Mouse (Mus musculus) embryonic facial prominence, embryonic 15.5 days (tissue): ENCODE measurements around the gene Map1s. TPM values are rescaled to one million over a fixed set of nuclear protein-coding genes. Genes with fewer than 3 reads are reported as not detected.

Source experiments
- ATAC-seq: fragments of 200-750 bp; cut with Nextera tagmentation; 2 replicates; pipeline ENCODE4 v1.8.0; 2017; ENCODE audit warnings: low read depth, moderate TSS enrichment; ENCODE audit not compliant: insufficient number of reproducible peaks, low FRiP score, low TSS enrichment
- H3K27ac ChIP-seq: fragments of 300-500 bp; sonication (generic); replicated peaks from 2 replicates; pipeline ENCODE4 v1.5.1; 2015; ENCODE audit warnings: mild to moderate bottlenecking, inconsistent platforms
- H3K27me3 ChIP-seq: fragments of 300-500 bp; sonication (generic); 2 replicates; pipeline ENCODE4 v1.6.1; 2015; ENCODE audit warnings: inconsistent platforms
- H3K36me3 ChIP-seq: fragments of 300-500 bp; sonication (generic); 2 replicates; pipeline ENCODE4 v1.6.1; 2015; ENCODE audit warnings: mild to moderate bottlenecking, inconsistent platforms
- H3K4me1 ChIP-seq: fragments of 300-500 bp; sonication (generic); 2 replicates; pipeline ENCODE4 v1.6.1; 2015; ENCODE audit warnings: inconsistent platforms
- H3K4me2 ChIP-seq: fragments of 300-500 bp; sonication (generic); replicated peaks from 2 replicates; pipeline ENCODE4 v1.6.1; 2015; ENCODE audit warnings: mild to moderate bottlenecking, inconsistent platforms
- H3K4me3 ChIP-seq: fragments of 300-500 bp; sonication (generic); replicated peaks from 2 replicates; pipeline ENCODE4 v1.5.1; 2015; ENCODE audit warnings: mild to moderate bottlenecking, inconsistent platforms
- H3K9ac ChIP-seq: fragments of 300-500 bp; sonication (generic); 2 replicates; pipeline ENCODE4 v1.6.1; 2015; ENCODE audit warnings: inconsistent platforms
- H3K9me3 ChIP-seq: fragments of 300-500 bp; sonication (generic); replicated peaks from 2 replicates; pipeline ENCODE4 v1.6.1; 2016; ENCODE audit warnings: inconsistent platforms
- WGBS: fragments of 180-500 bp; shearing (Covaris S2); methylation state at CpG from one replicate; pipeline ENCODE4 v1.1.7; 2015; 5-methylcytosine and 5-hydroxymethylcytosine counted together
- polyA plus RNA-seq: library from polyadenylated mRNA; unstranded; fragments of >200 nt; fragmentation: Nextera tagmentation; extraction: Ambion mirVana; gene quantifications from 2 replicates; pipeline ENCODE4 v1.2.1, GENCODE M21; 2015

The Map1s gene
- 50.1 and 50.2 TPM in 2 replicates for polyA plus RNA-seq

DNA sequence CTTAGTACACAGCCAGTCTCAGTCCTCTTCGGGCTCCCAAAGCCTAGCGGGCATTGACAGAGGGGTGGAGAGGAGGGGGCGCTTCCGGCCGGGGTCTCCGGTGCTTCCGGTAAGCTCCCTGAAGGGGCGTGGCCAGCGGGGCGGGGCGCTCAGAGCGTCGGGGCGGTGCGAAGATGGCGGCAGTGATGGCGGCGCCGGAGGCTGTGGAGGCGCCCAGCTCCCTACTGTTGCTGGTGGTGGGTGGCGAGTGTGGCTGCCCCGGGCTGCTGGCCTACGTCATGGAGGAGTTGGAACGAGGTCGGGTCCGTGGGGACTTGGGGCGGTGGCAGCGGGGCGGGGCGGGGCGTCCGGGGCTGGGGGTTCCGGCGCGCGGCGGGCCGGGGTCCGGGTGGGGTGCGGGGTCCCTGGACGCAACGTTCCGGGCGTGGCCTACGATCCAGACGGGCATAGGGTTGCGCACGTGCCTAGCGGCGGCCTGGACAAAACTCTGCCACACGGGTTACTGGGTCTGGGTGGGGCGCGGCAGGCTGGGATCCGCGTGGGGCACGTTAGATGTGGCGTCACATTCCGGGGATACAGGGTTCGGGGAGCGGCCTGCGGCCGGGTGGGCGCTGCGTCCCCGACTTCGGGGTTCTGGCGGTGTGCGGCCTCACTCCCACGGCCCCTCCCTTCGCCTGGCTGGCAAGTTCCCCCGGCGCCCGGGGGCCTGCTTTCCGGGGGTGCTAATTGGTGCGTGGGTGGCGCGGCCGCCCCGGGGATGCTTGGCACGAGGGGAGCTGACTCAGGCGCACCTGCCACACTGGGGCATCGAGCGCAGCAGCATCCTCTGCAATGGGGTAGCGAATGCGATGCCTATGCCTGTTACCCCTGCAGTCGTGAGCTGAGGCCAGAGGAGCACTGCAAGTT, at the start of gene Map1s:
Gene Map1s (plus strand): TSS at position 102 of the 906 bp plus-strand sequence.
- under 1% methylated on average over 85 of the region's 86 CpGs for WGBS
- Histone ChIP-seq H3K9ac (peak within 1 kb of the TSS; percentile 83), H3K27ac (peak within 1 kb of the TSS; percentile 94), H3K4me1 (peaks cover 14% of the 10 kb centered on the region), H3K4me3 (peak within 1 kb of the TSS; percentile 80), H3K27me3 (0 out of 2 replicates have a peak, but pooled peaks cover 3% of the 10 kb centered on the region), H3K36me3 (peaks cover 5% of the 10 kb centered on the region), H3K9me3 (no peaks in the 10 kb centered on the region), H3K4me2 (peak within 1 kb of the TSS; percentile 85)
- ATAC-seq, result peak; percentile 90

DNA sequence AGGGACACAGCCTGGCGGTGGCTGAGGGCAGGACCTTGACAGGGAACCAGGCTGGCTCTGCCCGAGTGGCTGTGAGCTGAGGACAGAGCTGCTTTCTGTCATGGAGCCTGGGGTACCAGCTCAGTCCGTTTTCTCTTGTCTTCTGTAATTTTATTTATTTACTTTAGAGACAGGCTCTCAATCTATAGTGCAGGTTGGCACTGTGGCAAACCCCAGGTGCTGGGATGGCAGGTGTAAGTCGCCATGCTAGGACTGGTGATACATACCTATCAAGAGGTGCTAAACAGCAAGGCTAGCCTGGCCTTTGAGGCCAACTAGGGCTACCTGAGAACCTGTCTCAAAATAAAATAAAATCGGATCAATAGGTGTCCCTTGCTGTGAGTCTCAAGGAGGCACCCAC, 49.7 kb upstream of the Map1s start:
- Histone ChIP-seq H3K4me2 (no peak overlapping the region), H3K4me3 (0 out of 2 replicates have a peak overlapping the region, but pooled peaks have one; percentile 57), H3K4me1 (peaks cover 18% of the 10 kb centered on the region), H3K27ac (no peak overlapping the region), H3K9ac (no peak overlapping the region), H3K36me3 (no peaks in the 10 kb centered on the region), H3K9me3 (no peaks in the 10 kb centered on the region), H3K27me3 (no peaks in the 10 kb centered on the region)
- WGBS, result 62% methylated on average over 5 of the region's 5 CpGs
- ATAC-seq, result no peak

DNA sequence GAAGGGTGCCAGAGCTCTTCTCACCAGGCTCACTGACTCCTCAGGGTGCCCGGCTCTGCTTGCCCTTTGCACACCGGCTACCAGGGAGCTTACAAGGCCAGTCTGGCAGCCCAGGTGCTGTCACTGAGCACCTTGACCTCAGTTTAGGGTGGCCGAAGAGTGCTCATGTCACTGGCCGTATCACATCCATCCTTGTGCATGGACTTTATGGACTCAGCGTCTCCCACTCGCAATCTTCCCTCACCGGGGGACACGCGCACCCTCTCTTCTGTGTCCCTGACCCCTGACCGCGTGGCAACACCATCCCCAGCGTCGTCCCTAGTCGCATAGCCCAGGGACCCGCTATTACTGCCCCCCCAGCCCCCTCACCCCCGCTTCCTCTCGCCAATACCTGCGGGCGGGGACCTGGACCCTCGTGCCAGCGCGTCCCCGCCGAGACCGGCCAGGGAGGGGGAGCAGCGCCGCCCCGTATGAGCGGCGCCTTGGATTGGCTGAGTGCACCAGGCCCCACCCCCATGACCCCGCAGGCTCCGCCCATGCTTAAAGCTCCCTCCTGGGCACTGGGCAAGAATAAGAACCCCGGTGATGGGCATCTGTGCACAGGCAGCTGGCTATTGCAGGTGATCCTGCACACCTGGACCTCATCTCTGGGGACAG, 49.1 kb upstream of the Map1s start:
- Histone ChIP-seq H3K9me3 (no peaks in the 10 kb centered on the region), H3K4me2 (peak overlapping the region; percentile 91), H3K4me3 (peak overlapping the region; percentile 57), H3K9ac (peak overlapping the region; percentile 44; the same call in 1 of the 2 replicates), H3K4me1 (peaks cover 18% of the 10 kb centered on the region), H3K27ac (no peak overlapping the region), H3K36me3 (no peaks in the 10 kb centered on the region), H3K27me3 (0 out of 2 replicates have a peak, but pooled peaks cover 3% of the 10 kb centered on the region)
- 8% methylated on average over 33 of the region's 33 CpGs for WGBS
- ATAC-seq, result no peak

DNA sequence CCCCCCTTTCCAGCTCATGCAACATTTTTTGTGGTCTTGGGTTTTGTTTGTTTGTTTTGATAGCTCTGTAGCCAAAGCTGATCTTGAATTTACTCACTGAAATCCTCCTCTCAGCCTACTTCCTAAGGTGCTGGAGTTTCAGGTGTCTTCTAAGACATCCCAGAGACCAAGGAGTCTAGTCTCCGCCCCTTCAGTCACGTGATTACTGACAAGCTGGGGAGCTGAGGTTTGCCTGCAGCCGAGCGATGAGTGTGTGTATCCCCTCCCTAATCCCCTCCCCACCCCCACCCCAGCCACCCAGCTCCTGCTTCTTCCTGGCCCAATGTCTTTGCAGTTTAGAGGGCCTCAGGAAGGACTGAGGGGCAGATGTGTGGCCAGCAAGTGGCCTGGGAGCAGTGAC, 48.2 kb upstream of the Map1s start:
- H3K36me3 ChIP-seq, result no peaks in the 10 kb centered on the region
- peaks cover 11% of the 10 kb centered on the region for H3K27me3 ChIP-seq
- no peak for ATAC-seq
- 17% methylated on average over 4 of the region's 4 CpGs for WGBS
- no peak overlapping the region for H3K27ac ChIP-seq
- peaks cover 20% of the 10 kb centered on the region for H3K4me1 ChIP-seq
- 0 out of 2 replicates have a peak overlapping the region, but pooled peaks have one; percentile 57 for H3K4me3 ChIP-seq
- H3K9me3 ChIP-seq, result no peaks in the 10 kb centered on the region
- H3K4me2 ChIP-seq, result peak overlapping the region; percentile 91; the same call in 1 of the 2 replicates
- H3K9ac ChIP-seq, result no peak overlapping the region

DNA sequence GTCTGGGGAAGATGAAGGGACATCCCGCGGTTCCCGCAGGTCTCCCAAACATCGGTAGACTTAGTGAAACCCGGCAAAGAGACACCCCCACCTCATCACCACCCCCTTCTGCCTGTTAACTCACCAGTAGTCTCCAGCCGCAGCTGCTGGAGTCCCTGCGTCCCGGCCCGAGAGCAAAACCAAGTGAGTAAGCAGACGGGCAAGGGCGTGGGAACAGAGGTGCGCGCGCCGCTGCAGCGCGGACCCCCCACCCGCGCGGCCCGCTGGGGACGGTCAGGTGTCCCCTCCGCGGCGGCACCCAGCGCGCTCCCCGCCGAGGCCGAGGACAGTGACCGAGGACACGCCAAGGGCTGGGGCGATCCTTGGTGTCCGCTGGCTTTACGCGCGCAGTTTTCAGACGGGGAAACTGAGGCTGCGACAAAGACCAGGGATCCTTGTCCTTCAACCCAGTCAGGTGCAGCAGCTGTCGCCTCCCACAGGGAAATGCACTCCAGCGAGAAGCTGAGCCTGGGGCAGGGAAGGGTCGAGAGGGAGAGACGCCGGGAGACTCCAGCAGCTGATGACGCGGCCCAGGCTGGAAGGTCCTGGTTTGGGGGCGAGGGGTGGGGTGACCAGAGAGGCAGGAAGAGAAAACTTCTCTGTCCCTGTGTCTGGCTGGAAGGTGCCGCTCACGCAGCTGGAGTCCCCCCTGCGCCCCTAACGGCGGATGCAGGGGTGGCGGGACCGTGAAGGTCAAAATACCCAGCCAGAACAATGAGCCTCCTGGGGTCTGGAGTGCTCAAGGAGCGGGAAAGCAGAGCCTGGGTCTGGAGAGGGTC, 42.7 kb upstream of the Map1s start, which contains the start of gene Kcnn1:
Gene Kcnn1 (minus strand): TSS at position 435 of the 818 bp plus-strand sequence.
- H3K27me3 ChIP-seq, result peaks cover 22% of the 10 kb centered on the region
- peak within 1 kb of the TSS; percentile 55 for H3K9ac ChIP-seq
- peak within 1 kb of the TSS; percentile 60 for H3K4me3 ChIP-seq
- no peak for ATAC-seq
- WGBS, result under 1% methylated on average over 55 of the region's 55 CpGs
- H3K4me2 ChIP-seq, result peak within 1 kb of the TSS; percentile 89
- H3K27ac ChIP-seq, result peak within 1 kb of the TSS; percentile 29
- no peaks in the 10 kb centered on the region for H3K36me3 ChIP-seq
- H3K4me1 ChIP-seq, result peaks cover 33% of the 10 kb centered on the region
- no peaks in the 10 kb centered on the region for H3K9me3 ChIP-seq

DNA sequence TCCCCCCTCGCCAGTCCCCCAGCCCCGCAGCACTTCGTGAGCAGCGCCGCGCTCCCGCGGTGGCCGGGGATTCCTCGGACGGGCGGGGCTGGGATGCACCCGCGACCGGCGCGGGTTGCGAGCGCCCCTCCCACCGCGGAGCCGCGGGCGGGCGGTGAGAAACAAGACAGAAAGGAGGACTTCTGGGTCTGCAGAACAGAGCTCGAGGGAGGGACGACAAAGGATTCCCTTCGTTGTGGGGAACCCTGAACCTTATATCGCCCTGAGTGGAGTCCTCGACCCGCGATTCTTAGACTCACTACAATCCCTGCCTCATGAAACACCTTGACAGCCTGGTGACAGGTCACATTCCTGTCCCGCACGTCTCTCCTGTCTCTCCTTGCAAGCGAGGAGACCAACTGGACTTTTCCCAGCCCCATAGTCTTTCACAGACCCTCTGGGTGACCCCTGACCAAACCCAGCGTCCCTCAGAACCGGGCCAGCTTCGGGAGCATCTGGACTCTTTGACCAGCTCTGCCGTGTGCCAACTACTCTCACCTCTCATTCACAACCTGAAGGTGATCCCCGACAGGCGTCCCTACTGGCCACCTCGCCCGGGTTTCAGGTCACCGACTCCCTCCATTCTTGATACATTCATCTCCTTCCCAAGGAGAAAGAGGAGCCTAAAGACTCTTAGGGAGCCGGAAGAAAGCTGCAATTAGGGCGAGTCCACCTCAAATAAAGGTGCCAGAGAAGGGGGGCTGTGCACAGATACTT, 41.6 kb upstream of the Map1s start:
- no peaks in the 10 kb centered on the region; the same call in 1 of the 2 replicates for H3K36me3 ChIP-seq
- ATAC-seq, result no peak
- H3K9me3 ChIP-seq, result no peaks in the 10 kb centered on the region
- WGBS, result 2% methylated on average over 46 of the region's 46 CpGs
- H3K27me3 ChIP-seq, result peaks cover 22% of the 10 kb centered on the region
- peak overlapping the region; percentile 29 for H3K27ac ChIP-seq
- H3K9ac ChIP-seq, result no peak overlapping the region; the same call in 1 of the 2 replicates
- H3K4me3 ChIP-seq, result peak overlapping the region; percentile 60
- H3K4me2 ChIP-seq, result peak overlapping the region; percentile 89
- peaks cover 43% of the 10 kb centered on the region for H3K4me1 ChIP-seq

DNA sequence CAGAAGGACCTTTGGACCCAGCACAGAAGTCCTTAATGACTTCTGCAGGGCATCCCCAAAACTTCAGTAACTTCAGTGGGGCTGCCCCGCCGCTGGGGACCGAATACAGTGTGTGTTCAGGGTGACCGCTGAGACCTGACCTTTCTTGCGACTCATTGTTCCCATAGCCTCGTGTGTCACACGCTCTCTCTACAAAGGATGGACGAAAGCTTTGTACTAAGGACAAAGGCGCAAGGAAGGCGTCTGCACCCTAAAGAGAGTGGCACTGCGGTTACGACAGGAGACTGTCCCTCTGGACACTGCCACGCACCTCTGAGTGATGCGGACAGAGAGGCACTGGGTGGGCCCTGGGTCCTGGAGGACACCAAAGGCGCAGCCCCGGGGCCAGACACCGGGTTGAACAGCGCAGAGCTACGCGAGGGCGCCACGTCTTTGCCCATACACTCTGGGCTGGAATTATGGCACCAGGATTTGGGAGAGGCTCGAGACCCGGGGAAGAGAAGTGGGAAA, 41.0 kb upstream of the Map1s start:
- Histone ChIP-seq H3K9ac (peak overlapping the region; percentile 42), H3K27ac (peak overlapping the region; percentile 87), H3K9me3 (no peaks in the 10 kb centered on the region), H3K27me3 (peaks cover 22% of the 10 kb centered on the region), H3K4me2 (peak overlapping the region; percentile 89), H3K36me3 (no peaks in the 10 kb centered on the region; the same call in 1 of the 2 replicates), H3K4me1 (peaks cover 47% of the 10 kb centered on the region), H3K4me3 (peak overlapping the region; percentile 60)
- ATAC-seq, result 0 out of 2 replicates have a peak, but pooled peaks have one; percentile 9
- WGBS, result 3% methylated on average over 24 of the region's 24 CpGs

DNA sequence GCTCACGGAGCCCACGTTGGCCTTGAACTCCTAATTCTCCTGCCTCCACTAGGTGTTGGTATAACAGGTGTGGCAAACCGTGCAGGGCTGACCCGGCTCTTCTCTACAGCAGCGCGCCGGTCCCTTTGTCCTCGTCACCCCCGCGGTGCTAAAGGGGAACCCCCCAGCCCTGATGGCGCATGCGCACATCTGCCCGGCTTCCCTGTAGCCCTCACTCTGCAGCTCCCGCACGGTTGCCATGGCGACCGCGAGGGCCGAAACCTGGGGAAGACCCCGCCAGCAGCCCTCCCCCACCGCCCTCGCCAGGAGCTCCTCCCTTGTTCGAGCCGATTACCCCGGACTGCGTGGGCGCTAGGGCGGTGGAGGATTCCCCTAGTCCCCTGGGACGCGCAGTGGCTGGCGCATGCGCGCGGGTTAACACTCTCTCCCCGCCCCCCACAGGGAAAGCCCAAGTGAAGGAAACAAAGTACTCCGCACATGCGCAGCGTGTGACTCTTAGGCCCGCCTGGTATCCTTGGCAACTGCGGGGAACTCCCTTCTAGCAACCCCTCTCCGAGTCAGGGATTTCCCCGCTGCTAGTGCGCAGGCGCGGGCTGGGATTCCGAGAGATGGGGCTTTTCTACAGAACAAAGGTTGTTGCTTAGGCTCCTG, 40.3 kb upstream of the Map1s start:
- H3K4me3 ChIP-seq, result peak overlapping the region; percentile 60
- under 1% methylated on average over 46 of the region's 46 CpGs for WGBS
- H3K36me3 ChIP-seq, result no peaks in the 10 kb centered on the region; the same call in 1 of the 2 replicates
- H3K27ac ChIP-seq, result peak overlapping the region; percentile 87
- no peaks in the 10 kb centered on the region for H3K9me3 ChIP-seq
- peaks cover 22% of the 10 kb centered on the region for H3K27me3 ChIP-seq
- H3K4me1 ChIP-seq, result peaks cover 47% of the 10 kb centered on the region
- peak; percentile 91 for ATAC-seq
- peak overlapping the region; percentile 42 for H3K9ac ChIP-seq
- H3K4me2 ChIP-seq, result peak overlapping the region; percentile 89

DNA sequence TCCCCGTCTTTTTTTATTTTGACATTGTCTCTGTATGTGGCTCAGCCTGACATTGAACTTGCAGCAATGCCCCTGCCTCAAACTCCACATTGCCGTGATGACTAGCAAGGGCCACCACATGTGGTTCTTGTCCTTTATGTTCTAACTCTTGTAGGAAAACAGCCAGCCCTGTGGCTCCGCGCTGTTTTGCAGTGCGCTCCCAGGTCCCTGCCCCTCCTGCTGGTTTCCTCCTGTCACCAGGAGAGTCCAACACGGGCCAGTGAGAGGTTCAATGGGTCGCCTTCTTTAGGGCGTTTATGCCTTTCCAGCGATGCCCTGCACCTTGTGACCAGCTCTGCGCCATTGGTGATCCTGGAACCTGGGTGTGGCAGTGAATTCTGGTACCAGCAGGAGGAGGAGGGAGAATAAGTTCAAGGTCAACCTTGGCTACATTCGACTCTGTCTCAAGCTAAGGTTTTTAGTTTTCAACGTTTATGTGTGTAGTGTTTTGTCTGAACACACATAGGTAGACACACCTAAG, 39.7 kb upstream of the Map1s start:
- peak overlapping the region; percentile 80 for H3K27ac ChIP-seq
- H3K4me2 ChIP-seq, result peak overlapping the region; percentile 89
- H3K4me1 ChIP-seq, result peaks cover 47% of the 10 kb centered on the region
- peaks cover 22% of the 10 kb centered on the region for H3K27me3 ChIP-seq
- no peaks in the 10 kb centered on the region for H3K9me3 ChIP-seq
- peak overlapping the region; percentile 24 for H3K9ac ChIP-seq
- no peaks in the 10 kb centered on the region; the same call in 1 of the 2 replicates for H3K36me3 ChIP-seq
- no peak for ATAC-seq
- H3K4me3 ChIP-seq, result peak overlapping the region; percentile 60
- WGBS, result 6% methylated on average over 12 of the region's 12 CpGs
